Mouse (Mus musculus): ENCODE data around the gene Rnf187. TPM values are rescaled to one million over a fixed set of nuclear protein-coding genes. Genes with fewer than 3 reads are reported as not detected.
A peak's percentile ranks its signal among the peaks of the same experiment; 100 is the strongest.

The Rnf187 gene
- 100 to 1,000 TPM; 160 to 172 TPM for total RNA-seq (2021)
- long read RNA-seq, experiment 1, transcript Rnf187-201 (4 exons, 1,949 nt): major isoform, 479 of 510 reads
- long read RNA-seq, experiment 1, partial matches to known transcripts: 15 of 510 reads
- long read RNA-seq, experiment 1, other reads (novel, unspliced or antisense): 16 of 510 reads
- long read RNA-seq, experiment 2, transcript Rnf187-201 (4 exons, 1,949 nt): major isoform, 480 of 519 reads
- long read RNA-seq, experiment 2, partial matches to known transcripts: 20 of 519 reads
- long read RNA-seq, experiment 2, other reads (novel, unspliced or antisense): 19 of 519 reads

GRCm38 (mm10) chr11:58938322-58939087 lies at the start of gene Rnf187:
Gene Rnf187 (minus strand): TSS chr11:58938916.
- peak; percentile 89 for DNase-seq

GRCm38 (mm10) chr11:58985299-58985917 lies 46.7 kb upstream of the Rnf187 start:
- DNase-seq: no peak

GRCm38 (mm10) chr11:58984657-58985056 lies 45.9 kb upstream of the Rnf187 start:
- no peak for DNase-seq

- no peak for DNase-seq
Measured at GRCm38 (mm10) chr11:58983691-58984341, 45.1 kb upstream of the Rnf187 start.

GRCm38 (mm10) chr11:58982471-58983097 lies 43.9 kb upstream of the Rnf187 start:
- no peak for DNase-seq

GRCm38 (mm10) chr11:58981541-58982447 lies 43.1 kb upstream of the Rnf187 start:
- peak; percentile 80 for DNase-seq

- no peak for DNase-seq
Measured at GRCm38 (mm10) chr11:58980381-58980990, 41.8 kb upstream of the Rnf187 start.

GRCm38 (mm10) chr11:58979661-58980060 lies 40.9 kb upstream of the Rnf187 start:
- DNase-seq: no peak

- DNase-seq: no peak
Measured at GRCm38 (mm10) chr11:58979183-58979582, 40.5 kb upstream of the Rnf187 start.

GRCm38 (mm10) chr11:58978706-58979030 lies 40.0 kb upstream of the Rnf187 start:
- DNase-seq: no peak

GRCm38 (mm10) chr11:58978027-58978705 lies 39.5 kb upstream of the Rnf187 start, which contains the start of gene Trim11:
Gene Trim11 (plus strand): TSS chr11:58978093.
- DNase-seq: peak; percentile 62

GRCm38 (mm10) chr11:58977607-58978026 lies 38.9 kb upstream of the Rnf187 start:
- DNase-seq: no peak

GRCm38 (mm10) chr11:58977150-58977549 lies 38.4 kb upstream of the Rnf187 start:
- DNase-seq: no peak

GRCm38 (mm10) chr11:58974414-58974813 lies 35.7 kb upstream of the Rnf187 start:
- no peak for DNase-seq

- DNase-seq: no peak
Measured at GRCm38 (mm10) chr11:58971796-58972195, 33.1 kb upstream of the Rnf187 start.

- no peak for DNase-seq
Measured at GRCm38 (mm10) chr11:58970831-58971530, 32.3 kb upstream of the Rnf187 start.

- no peak for DNase-seq
Measured at GRCm38 (mm10) chr11:58969659-58970058, 30.9 kb upstream of the Rnf187 start.

GRCm38 (mm10) chr11:58969027-58969426 lies 30.3 kb upstream of the Rnf187 start:
- DNase-seq: no peak

- DNase-seq: no peak
Measured at GRCm38 (mm10) chr11:58968551-58968950, 29.8 kb upstream of the Rnf187 start.

All from gastrocnemius, postnatal 10 days (tissue).